Mouse (Mus musculus) CH12.LX (cell line): ENCODE results near the gene Hebp1.

ENCODE experiments used
- CTCF ChIP-seq, 2 experiments: IDR thresholded peaks in 1 of 2; conservative IDR thresholded peaks in 1 of 2; 2 replicates each; pipeline ENCODE4 v1.5.1; 2011 to 2012; ENCODE audit warnings: low read depth in 2 of 2, low read length in 2 of 2, improper control_type of control experiment in 1 of 2, inconsistent platforms in 1 of 2, mild to moderate bottlenecking in 1 of 2, moderate library complexity in 1 of 2
- EP300 ChIP-seq: IDR thresholded peaks from 2 replicates; pipeline ENCODE4 v1.6.1; 2011; ENCODE audit warnings: low read length, improper control_type of control experiment
- MAZ ChIP-seq: IDR thresholded peaks from 2 replicates; pipeline ENCODE4 v1.6.1; 2012; ENCODE audit warnings: low read depth, mild to moderate bottlenecking, inconsistent platforms, low read length, improper control_type of control experiment, moderate library complexity
- MEF2A ChIP-seq: IDR thresholded peaks from 2 replicates; pipeline ENCODE4 v1.6.1; 2014; ENCODE audit warnings: low read depth, mild to moderate bottlenecking, inconsistent platforms, low read length, improper control_type of control experiment, borderline replicate concordance
- NELFE ChIP-seq: IDR thresholded peaks from 2 replicates; pipeline ENCODE4 v1.6.1; 2011; ENCODE audit warnings: low read depth, low read length, improper control_type of control experiment
- POLR2A ChIP-seq: IDR thresholded peaks from 2 replicates; pipeline ENCODE4 v1.6.1; 2011; ENCODE audit warnings: low read depth, mild to moderate bottlenecking, improper control_type of control experiment, low read length
- SIN3A ChIP-seq: IDR thresholded peaks from 2 replicates; pipeline ENCODE4 v1.6.1; 2012; ENCODE audit warnings: low read length, improper control_type of control experiment, inconsistent platforms
- TCF12 ChIP-seq: IDR thresholded peaks from 2 replicates; pipeline ENCODE4 v1.6.1; 2014; ENCODE audit warnings: low read depth, mild to moderate bottlenecking, inconsistent platforms, low read length, improper control_type of control experiment
- UBTF ChIP-seq: IDR thresholded peaks from 2 replicates; pipeline ENCODE4 v1.6.1; 2012; ENCODE audit warnings: low read depth, mild to moderate bottlenecking, inconsistent platforms, low read length, improper control_type of control experiment, moderate library complexity
- USF2 ChIP-seq: conservative IDR thresholded peaks from 2 replicates; pipeline ENCODE4 v1.6.1; 2011; ENCODE audit warnings: low read depth, low read length, improper control_type of control experiment
- ZMIZ1 ChIP-seq: IDR thresholded peaks from 2 replicates; pipeline ENCODE4 v1.6.1; 2012; ENCODE audit warnings: low read depth, mild to moderate bottlenecking, inconsistent platforms, low read length, improper control_type of control experiment

DNA sequence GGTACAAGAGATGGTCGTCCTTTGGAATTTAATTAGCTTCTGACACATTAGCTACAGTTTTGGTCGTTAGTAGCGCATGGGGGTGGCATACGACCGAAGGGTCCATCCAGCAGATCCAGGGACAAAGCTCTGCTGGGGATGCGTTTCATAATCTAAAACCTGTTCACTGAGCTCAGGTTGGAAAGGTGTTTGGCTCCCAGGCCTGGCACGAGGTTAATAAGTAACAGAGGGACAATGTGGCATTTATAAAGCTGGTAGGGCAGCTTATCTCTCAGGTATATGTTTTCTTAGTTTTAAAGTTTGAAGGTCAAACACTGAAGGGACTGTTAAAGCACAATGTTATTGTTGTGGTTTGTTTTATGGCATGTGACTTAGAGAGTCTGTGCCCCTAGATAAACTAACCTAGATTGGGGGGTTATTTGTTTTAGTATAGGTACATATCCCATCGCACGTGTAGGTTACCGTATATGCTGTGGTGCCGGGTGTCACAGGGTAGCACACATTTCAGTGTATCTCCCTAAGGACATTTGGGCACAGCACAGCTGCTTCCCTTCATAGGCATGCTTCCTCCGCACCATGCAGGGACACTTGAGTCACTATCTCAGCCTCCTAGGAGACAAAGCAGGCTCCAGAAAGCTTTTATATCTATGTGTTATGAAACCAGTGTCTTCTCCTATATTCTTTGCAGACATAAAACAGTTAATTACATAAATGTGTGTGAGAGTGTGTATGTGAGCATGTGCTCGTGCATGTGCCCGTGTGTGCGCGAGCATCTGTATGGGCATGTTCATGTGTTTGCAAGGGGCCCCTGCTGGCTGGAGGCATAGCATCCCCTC lies 2.5 kb upstream of the Hebp1 start:
- TF ChIP-seq TCF12, result no peak
- no peak for TF ChIP-seq MAZ
- TF ChIP-seq CTCF (conservative IDR thresholded peaks at IDR 0.05 in 1 of 2, IDR thresholded peaks at IDR 0.05 in 1 of 2; ENCODE audit: low read depth in 2 of 2, low read length in 2 of 2), result no peak
- no peak for TF ChIP-seq UBTF
- no peak for TF ChIP-seq POLR2A
- TF ChIP-seq USF2, result no peak
- TF ChIP-seq MEF2A, result no peak
- no peak for TF ChIP-seq ZMIZ1
- no peak for TF ChIP-seq EP300
- TF ChIP-seq SIN3A, result no peak
- TF ChIP-seq NELFE, result no peak
